Mouse (Mus musculus) fat pad, adult 2 months (tissue): ENCODE data around the gene Apol7e.
"Not testable (repeated sequence)": the region's sequence is repeated elsewhere in the genome, so short reads cannot be mapped to it uniquely, and the experiment has no call there.

ENCODE experiments used
- DNase-seq: peaks from one replicate; pipeline ENCODE4 v3.0.0-alpha.2; 2011; ENCODE audit warnings: low read depth, low spot score; ENCODE audit errors: extremely low read depth

Gene Apol7e

DNA sequence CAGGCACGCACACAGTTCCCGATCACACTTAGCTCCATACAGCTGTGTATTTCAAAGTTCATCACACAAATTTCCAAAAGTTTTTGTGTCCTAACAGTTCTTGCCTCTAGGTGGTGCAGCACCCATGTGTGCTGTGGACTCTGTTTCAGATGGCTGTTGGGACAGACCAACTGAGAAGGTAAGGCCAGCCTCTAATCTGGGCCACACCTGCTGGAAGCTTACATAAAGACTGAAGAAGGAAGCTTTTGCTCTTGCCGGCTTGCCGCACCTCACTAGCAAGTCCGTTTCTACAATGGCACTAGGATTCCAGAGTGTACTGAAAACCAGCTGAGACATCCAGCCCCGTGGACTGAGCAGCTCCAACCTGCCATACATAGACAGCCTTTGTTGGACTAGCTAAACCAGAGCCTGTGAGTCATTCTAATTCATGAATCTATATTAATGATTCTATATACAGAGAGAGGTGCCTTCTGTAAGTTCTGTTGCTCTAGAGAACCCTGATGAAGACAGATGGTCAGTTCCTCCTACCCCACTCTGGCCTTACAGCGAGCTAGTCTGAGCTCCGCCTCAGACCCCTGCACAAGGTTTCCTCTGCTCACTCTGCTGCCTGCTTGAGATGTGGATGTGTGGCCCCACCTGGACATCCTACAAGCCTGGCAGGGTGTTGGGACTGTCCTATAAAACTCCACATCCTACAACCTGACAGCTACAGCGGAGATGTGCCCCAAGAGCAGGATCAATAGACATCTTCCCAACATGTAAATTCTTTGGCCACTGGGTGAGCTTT lies 42.0 kb downstream of the Apol7e start:
- DNase-seq = no peak

DNA sequence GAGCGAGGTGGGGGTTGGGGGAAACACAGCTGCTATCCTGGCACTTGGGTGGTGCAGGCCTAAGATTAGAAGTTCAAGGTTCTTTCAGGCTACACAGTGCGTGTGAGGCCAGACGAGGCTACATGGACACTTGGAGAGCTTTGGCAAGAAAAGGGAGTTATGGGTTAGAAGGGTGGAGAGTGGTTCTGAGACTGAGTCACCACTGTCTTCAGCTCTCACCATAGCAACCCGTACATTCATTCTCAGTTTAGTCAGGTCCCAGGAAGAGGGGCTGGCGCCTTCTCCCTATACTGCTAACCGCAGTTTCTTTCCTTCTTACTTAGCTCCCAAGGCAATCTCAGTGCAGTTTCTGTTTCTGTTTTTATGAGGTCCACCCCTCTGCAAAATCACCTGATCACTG lies 42.9 kb downstream of the Apol7e start:
- not testable (repeated sequence) for DNase-seq

DNA sequence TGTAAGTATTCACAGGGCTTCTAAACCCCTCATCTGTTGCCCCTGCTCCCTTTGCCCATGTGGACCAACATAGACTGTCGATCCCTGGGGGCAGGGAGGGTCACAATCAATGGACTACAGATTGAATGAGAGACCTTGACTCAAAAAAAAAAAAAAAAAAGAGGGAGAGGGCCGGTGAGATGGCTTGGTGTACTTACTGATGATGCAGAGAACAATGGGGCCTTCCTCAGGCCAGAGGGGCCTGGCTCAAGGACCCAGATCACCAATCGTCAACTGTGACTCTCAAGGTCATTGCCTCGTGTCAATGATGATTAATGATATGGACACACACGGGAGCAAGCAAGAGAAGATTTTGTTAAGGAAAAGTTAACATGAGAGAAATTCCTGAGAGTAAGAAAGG lies 46.0 kb downstream of the Apol7e start:
- DNase-seq = no peak

DNA sequence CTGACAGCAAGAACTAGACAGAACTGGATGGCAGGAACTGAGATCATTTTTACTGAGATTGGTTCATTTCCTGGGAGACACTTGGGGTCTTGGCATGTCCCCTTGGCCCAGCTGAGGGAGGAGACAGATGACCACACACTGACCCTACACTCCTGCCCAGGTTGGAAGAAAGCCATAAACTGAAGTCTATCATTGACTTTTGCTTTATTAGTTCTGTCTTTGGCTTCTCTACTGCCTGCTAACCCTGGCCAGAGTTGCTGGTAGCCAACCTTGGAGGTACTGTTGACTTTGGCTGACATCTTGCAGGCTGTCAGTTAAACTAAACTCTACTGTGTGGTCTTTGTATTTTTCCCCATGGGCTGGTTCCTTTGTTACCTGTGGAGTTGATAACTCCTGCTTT lies 46.4 kb downstream of the Apol7e start:
- no peak for DNase-seq

DNA sequence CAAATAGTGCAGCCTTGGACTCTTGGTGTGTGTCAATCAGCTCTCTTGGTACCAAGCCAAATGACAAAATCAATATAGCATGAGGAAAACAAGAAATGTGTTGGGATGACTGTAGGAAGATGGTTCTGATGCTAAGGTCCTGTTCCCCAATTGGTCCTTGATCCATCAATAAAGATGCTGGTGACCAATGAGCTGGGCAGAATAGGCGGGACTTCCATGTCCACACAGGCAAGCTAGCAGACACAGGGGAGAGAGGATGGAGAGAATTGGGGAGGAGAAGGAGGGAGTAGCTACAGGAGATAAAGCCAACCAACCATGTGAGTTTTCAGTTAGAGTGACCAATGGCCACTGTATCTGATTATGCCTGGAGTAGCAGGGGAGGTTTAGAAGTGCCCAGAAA lies 47.7 kb downstream of the Apol7e start:
- DNase-seq = no peak

DNA sequence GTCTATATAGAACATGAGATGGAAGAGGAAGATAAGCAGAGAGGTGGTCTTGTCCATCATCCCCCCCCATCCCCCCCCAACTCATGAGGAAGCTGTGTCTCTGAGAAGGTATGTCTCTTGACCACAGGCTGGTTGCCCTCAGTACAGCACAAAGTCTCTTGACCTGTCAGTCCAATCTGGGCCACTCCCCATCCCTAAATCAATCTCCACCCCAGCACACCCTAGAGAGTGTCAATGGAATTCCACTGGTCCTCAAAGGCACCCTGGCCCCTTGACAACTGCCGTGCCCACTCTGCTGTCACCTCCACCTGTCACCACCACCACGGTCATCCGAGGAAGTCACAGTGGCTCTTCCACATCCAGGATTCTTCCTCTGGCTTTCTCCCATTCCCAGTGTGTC lies 49.8 kb downstream of the Apol7e start:
- DNase-seq = no peak

DNA sequence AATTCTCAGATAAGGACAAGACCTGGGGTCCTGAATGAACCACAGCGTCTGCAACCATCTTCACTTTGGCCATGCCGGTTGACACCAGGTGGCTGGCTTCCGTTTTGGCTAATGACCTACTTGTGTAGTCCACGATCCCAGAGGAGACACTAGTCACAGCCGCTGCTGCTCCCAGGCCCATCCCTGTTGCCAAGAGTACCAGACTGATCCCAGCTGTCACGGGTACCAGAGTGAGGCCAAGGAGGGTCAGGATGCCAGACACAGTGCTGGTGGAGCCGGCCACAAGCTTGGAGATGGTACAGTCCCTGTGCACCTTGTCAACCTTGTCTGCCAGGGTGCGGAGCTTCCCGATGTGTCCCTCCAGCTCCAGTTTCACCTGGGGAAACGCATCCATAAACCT lies 51.1 kb downstream of the Apol7e start:
- DNase-seq = no peak

DNA sequence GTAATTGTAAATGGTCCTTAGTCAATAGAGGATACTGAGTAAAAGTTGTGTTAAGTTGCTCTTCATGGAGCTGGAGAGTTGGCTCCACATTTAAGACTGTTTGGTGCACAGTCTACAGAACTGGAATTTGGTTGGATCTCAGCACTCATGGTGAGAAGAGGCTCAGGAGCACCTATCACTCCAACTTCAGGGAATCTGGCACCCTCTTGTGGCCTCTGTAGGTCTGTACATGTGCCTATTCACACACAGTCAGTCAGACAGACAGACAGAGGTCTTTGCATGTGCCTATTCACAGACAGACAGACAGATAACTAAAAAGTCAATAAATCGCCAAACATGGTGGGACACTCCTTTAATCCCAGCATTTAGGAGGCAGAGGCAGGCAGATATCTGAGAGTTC lies 51.8 kb downstream of the Apol7e start:
- no peak for DNase-seq

DNA sequence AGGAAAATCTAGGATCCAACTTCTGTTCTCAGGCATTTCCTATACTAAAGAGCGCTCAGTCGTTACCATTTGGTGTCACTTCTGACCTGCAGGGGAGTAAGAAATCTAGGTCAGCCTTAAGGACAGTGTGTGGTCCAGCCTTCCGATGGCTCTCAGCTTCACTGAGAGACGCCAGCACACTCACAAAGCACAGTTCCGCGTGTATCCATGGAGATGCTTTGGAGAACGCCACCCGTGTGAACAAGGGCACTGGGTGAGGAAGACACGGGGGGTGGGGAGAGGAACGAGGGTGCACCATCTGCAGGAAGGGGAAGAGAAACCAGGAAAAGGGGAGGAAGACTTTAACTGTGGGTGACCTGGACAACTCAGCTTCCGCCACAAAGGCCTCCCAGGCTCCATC lies 53.8 kb downstream of the Apol7e start:
- no peak for DNase-seq

DNA sequence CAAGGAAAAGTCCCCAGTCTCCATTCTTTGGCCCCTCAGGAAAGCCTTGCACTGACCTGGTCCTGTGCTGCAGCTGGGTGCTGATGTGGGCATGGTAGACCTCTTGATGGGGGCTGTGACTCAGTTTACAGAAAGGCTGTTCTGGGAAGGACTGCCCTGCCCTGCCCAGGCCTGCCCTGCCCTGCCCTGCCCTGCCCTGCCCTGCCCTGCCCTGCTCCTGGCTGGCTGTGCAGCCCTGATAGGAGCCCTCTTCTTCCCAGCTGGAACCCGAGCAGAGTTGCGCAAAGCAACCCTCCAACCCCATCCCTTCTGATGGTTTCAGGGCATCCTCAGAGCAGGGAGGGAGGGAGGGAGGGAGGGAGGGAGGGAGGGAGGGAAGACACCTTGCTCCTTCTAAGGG lies 56.5 kb downstream of the Apol7e start:
- DNase-seq = no peak

DNA sequence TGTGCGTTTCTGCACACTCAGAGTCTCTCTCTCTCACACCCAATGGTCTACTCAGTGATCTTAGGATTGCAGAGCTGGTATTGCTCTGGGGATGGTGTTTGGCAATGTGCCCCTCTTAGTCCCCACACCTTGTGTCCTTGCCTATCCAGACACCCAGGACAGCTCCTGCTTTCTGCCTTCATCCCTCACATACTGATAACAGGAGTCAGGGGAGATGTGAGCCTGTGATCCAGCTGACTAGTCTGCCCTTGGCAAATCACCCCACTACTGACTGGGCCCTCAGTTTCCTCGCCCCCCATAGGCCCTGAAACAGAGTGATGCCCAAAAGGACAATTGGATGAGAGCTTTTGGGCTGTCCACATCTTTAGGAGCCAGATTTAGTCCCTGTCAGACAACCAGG lies 57.4 kb downstream of the Apol7e start:
- no peak for DNase-seq

DNA sequence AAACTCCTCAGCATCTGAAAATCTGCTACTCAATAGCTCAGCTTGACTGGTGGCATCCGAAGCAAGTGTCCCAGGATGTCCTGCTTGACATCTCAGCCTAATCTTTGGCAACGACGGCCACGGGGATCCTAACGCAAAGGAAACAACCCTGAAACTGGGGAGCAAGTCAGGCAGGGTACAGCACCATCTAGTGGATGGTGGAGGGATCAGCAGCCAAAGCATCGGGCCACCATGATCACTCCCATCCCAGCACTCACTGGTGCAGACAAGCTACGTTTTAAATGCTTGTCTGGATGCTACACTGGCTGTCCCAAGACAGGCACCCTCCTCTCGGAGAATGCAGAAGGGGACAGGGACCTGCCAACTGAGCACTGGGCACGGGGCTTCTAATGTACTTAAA lies 58.2 kb downstream of the Apol7e start, which contains the start of gene Apol8:
TSS of gene Apol8 (minus strand) at position 156 of the 400 bp plus-strand sequence.
- DNase-seq = no peak

DNA sequence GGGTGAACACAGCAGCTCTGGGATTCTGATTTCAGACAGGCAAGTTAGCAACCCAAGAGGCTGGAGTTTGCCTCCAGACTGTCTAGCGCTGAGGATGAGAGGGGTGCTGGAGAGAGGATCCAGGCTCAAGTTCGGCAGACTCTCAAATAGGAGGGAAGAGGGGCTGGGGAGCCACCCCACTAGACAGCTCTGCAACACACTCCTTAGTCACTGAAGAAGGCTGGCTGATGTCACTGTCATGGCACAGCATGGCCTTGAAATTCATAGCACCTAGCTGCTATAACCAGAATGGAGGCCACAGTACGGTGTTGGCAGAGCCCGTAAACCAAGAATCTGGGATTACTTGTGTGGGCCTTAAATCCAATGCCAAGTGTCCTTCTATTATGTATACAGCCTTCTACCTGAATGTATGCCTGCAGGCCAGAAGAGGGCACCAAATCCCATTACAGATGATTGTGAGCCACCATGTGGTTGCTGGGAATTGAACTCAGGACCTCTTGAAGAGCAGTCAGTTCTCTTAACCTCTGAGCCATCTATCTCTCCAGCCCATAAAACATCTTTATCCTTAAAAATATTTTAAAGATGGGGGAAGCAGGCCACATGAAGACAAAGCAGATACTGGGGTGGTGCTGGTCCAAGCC lies 59.0 kb downstream of the Apol7e start:
- no peak for DNase-seq

DNA sequence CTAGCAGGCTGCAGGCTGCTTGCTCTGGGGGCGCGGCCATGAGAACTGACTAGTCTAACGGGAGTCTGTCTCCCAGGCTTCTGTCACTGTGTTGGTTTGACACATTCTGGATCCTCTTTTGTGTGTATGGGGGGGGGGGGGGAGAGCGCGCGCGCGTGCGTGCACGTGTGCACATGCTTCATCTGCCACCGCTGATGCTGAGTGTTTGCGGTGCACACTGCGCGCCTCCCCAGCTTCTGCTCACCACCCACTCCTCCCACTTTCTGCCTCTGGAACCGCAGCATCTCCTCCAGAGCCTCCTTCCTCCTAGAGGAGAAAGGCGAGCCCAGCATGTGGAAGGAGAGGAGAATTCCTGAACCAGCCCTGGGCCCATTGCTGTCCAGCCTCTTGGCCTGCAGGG lies 61.4 kb downstream of the Apol7e start:
- no peak for DNase-seq

DNA sequence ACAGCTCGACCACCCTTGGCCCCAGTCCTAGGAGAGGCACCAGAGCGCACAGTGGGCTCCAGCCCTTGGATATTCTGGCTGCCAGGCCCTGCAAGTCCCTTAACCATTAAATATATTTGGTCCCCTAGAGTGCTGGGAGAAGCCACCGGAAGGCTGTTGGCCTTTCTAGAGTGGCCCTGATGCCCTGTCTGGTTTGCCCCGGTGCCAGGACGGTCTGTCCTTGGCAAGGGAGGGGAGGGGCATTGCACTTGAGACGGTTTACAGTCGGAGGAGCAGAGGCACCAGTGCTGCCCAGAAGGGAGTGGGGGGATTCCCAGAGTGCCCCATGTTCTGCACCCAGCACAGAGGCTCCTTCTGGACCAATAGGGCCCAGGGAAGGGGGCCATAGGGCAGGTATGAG lies 62.4 kb downstream of the Apol7e start:
- no peak for DNase-seq

DNA sequence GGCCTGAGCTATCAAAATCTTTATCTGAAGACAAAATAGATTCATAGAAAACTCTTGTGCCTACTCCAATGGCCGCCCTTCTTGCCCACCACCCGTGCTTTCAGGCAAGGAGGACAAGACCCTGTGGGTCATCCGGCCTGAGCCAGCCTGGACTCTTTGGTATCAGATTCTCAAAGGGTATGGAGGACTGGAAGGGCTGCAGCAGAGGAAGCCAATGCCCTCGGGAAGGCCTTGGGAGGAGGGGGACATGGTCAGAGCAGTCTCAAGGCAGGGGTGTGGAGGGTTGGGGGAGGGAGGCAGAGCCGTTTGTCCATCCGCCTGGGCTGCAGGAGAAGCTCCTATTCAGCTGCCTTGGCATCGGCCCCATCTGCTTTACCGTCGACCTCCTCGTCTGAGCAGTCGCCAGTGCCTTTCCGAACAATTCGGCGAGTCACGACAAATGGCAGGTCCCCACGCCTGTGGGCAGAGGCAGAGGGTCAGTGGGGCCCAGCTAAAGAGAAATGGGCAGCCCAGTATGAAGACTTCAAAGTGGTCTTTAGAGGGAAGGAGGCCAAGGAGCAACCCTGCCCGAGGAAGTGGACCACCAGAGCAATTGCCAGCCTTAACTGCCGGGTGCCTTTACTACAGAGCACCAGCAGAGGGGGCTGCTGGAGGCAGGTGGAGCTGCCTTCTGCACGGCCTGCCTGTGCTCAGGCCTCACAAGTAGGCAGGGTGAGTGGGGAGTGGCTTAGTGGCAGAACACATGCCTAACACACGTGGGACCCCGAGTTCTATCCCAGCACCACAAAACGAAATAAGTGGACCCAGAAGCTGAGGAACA lies 63.1 kb downstream of the Apol7e start:
- DNase-seq = no peak

DNA sequence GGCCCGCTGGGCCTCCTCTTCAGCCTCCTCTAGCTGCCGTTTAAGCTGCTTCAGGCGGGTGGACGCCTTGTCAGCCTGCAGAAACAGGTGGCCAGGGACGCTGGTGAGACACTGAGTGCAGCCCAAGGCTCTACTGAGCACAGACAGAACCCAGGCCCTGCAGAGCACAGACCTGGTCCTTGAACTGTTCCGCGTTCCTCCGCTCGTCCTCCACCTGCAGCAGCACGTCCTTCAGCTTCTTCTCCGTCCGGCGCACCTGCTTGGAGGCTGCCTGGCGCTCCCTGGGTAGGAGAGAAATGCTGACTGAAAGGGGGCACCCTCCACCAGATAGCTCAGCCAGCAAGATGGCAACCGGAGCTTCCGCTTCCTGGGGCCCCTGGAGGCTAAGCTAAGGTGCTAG lies 64.4 kb downstream of the Apol7e start:
- DNase-seq = no peak

DNA sequence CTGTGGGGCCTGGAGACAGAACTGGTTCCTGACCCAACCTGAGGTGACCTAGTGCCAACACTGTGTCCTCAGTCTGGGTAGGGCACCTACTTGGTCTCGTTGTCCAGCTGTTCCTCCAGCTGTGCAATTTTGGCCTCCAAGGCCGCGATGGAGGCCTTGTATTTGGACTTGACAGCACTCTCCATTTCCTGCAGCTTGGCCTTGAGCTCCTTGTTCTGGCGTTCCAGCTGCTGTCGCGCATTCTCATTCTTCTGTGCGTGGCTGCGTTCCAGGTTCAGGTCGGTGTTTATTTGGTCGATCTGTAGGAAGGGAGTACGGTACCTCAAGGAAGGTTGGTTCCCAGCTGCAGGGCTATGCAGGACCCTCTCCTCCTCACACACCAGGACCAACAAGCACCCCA lies 65.0 kb downstream of the Apol7e start:
- DNase-seq = no peak

DNA sequence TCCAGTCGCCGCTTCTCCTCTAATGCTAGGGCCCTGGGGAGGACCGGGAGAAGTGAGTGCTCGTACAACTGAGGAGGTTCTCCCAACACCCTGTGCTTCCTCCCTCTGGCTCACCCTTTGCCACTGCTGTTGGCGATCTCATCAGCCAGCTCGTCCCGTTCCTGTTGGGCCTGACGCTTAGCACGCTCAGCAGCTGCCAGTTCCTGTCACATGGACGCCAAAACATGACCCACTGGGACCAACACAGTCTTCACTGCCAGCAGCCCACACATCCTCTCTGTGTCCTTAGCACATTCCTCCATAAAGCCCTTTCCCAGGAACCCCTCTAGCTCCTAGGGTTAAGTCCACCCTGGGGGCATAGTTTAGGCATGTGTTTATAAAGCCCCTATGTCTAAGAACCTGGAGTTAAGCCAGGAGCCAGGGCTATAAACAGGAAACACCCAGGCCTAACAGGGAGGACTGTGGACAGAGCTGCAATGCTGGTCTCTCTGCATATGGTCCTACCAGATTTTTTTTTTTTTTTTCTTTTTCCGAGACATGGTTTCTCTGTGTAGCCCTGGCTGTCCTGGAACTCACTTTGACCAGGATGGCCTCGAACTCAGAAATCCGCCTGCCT lies 65.8 kb downstream of the Apol7e start:
- DNase-seq = no peak

DNA sequence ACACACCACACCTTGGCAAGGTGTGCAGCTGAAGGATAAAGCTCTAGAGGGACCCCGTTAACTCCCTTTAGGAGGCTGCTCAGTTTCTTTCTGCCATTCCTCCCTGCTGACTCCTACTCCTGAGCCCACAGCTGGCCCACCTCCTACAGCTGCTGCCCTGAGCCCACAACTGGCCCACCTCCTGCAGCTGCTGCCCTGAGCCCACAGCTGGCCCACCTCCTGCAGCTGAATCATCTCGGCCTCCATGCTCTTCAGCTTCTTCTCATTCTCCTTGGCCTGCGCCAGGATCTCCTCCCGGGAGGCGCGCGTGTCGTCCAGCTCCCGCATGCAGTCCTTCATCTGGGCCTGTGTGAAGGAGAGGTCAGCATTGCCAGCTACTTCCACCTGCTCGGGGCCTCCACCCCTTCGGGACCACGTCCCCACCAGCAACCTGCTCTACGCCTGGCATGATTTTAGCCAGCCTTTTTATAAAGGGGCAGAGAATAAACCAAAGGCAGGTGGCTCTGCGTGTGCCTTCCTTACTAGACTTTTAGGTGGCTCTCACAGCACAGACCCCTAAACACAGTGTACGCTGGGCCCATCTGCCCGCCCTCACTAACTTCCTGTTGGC lies 66.9 kb downstream of the Apol7e start:
- no peak for DNase-seq

DNA sequence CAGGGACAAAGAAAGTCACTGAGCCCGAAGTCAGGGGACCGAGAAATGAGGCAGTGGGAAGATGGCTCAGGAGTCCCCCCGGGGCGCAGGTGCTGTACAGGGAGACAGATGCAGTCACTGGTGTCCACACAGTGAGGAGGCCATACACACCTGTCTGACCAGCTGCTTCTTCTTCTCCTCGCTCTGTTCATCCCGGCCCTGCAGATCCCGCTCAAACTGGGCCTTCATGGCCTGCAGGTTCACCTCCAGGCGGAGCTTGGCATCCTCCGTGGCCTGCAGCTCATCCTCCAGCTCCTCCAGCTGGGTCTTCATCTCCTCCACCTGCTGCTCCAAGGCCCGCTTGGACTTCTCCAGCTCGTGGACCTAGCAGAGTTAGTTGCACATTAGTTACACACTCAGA lies 68.3 kb downstream of the Apol7e start:
- DNase-seq = no peak
